Mouse (Mus musculus): ENCODE measurements around the gene Dync1i1. TPM values are rescaled to one million over a fixed set of nuclear protein-coding genes. Genes with fewer than 3 reads are reported as not detected.
A peak's percentile ranks its signal among the peaks of the same experiment; 100 is the strongest.

Dync1i1 gene
- polyA plus RNA-seq, 1 experiment from 2014 or later: 4.0 TPM

- Histone ChIP-seq H3K4me1 (peaks cover 12% of the 10 kb centered on the region), H3K4me3 (no peak overlapping the region), H3K27ac (replicated peaks) (no peak overlapping the region), H3K36me3 (replicated peaks) (no peaks in the 10 kb centered on the region), H3K9me3 (no peaks in the 10 kb centered on the region), H3K27me3 (replicated peaks; ENCODE audit: low read depth, poor library complexity, severe bottlenecking) (no peaks in the 10 kb centered on the region)
- WGBS: 82% methylated on average over 4 of the region's 4 CpGs
- no peak for DNase-seq (ENCODE audit: low spot score)
Observed at GRCm38 (mm10) chr6:5960728-5961127, 235.3 kb downstream of the Dync1i1 start.

GRCm38 (mm10) chr6:5961960-5962359 lies 236.5 kb downstream of the Dync1i1 start:
- Histone ChIP-seq H3K36me3 (replicated peaks) (no peaks in the 10 kb centered on the region), H3K4me1 (no peaks in the 10 kb centered on the region), H3K27me3 (replicated peaks; ENCODE audit: low read depth, poor library complexity, severe bottlenecking) (no peaks in the 10 kb centered on the region), H3K9me3 (no peaks in the 10 kb centered on the region), H3K27ac (replicated peaks) (no peak overlapping the region), H3K4me3 (no peak overlapping the region)
- 89% methylated on average over 3 of the region's 3 CpGs for WGBS
- no peak for DNase-seq (ENCODE audit: low spot score)

GRCm38 (mm10) chr6:5966376-5966775 lies 240.9 kb downstream of the Dync1i1 start:
- H3K4me1 ChIP-seq: no peaks in the 10 kb centered on the region
- no peaks in the 10 kb centered on the region for H3K9me3 ChIP-seq

GRCm38 (mm10) chr6:5966806-5967445 lies 241.5 kb downstream of the Dync1i1 start:
- Histone ChIP-seq H3K27ac (replicated peaks) (no peak overlapping the region), H3K4me1 (no peaks in the 10 kb centered on the region), H3K9me3 (no peaks in the 10 kb centered on the region), H3K27me3 (replicated peaks; ENCODE audit: low read depth, poor library complexity, severe bottlenecking) (no peaks in the 10 kb centered on the region), H3K4me3 (no peak overlapping the region), H3K36me3 (replicated peaks) (no peaks in the 10 kb centered on the region)
- DNase-seq (ENCODE audit: low spot score): no peak
- WGBS: 80% methylated on average over 8 of the region's 8 CpGs

More at GRCm38 (mm10) chr6:5966376-5966775, 240.9 kb downstream of the Dync1i1 start:
- Histone ChIP-seq H3K4me3 (no peak overlapping the region), H3K36me3 (replicated peaks) (no peaks in the 10 kb centered on the region), H3K27me3 (replicated peaks; ENCODE audit: low read depth, poor library complexity, severe bottlenecking) (no peaks in the 10 kb centered on the region), H3K27ac (replicated peaks) (no peak overlapping the region)
- WGBS: 91% methylated on average over 7 of the region's 7 CpGs
- no peak for DNase-seq (ENCODE audit: low spot score)

GRCm38 (mm10) chr6:5967545-5967944 lies 242.1 kb downstream of the Dync1i1 start:
- 76% methylated on average over 4 of the region's 4 CpGs for WGBS
- no peak for DNase-seq (ENCODE audit: low spot score)
- H3K4me1 ChIP-seq: no peaks in the 10 kb centered on the region

GRCm38 (mm10) chr6:5969613-5970012 lies 244.2 kb downstream of the Dync1i1 start:
- no peak overlapping the region for H3K4me3 ChIP-seq
- DNase-seq (ENCODE audit: low spot score): no peak
- 88% methylated on average over 8 of the region's 8 CpGs for WGBS
- H3K9me3 ChIP-seq: no peaks in the 10 kb centered on the region
- H3K4me1 ChIP-seq: no peaks in the 10 kb centered on the region
- no peak overlapping the region for H3K27ac ChIP-seq (replicated peaks)
- H3K27me3 ChIP-seq (replicated peaks; ENCODE audit: low read depth, poor library complexity, severe bottlenecking): no peaks in the 10 kb centered on the region
- H3K36me3 ChIP-seq (replicated peaks): no peaks in the 10 kb centered on the region

More at GRCm38 (mm10) chr6:5967545-5967944, 242.1 kb downstream of the Dync1i1 start:
- Histone ChIP-seq H3K36me3 (replicated peaks) (no peaks in the 10 kb centered on the region), H3K27ac (replicated peaks) (no peak overlapping the region), H3K4me3 (no peak overlapping the region), H3K27me3 (replicated peaks; ENCODE audit: low read depth, poor library complexity, severe bottlenecking) (no peaks in the 10 kb centered on the region), H3K9me3 (no peaks in the 10 kb centered on the region)

GRCm38 (mm10) chr6:5976241-5976640 lies 250.8 kb downstream of the Dync1i1 start:
- 56% methylated on average over 4 of the region's 4 CpGs for WGBS
- no peaks in the 10 kb centered on the region for H3K36me3 ChIP-seq (replicated peaks)
- H3K4me1 ChIP-seq: peaks cover 17% of the 10 kb centered on the region; the same call in 1 of the 2 replicates
- no peak overlapping the region for H3K27ac ChIP-seq (replicated peaks)
- DNase-seq (ENCODE audit: low spot score): no peak
- no peaks in the 10 kb centered on the region for H3K9me3 ChIP-seq
- H3K4me3 ChIP-seq: no peak overlapping the region
- H3K27me3 ChIP-seq (replicated peaks; ENCODE audit: low read depth, poor library complexity, severe bottlenecking): no peaks in the 10 kb centered on the region

- Histone ChIP-seq H3K9me3 (no peaks in the 10 kb centered on the region), H3K36me3 (replicated peaks) (no peaks in the 10 kb centered on the region), H3K4me3 (no peak overlapping the region), H3K27ac (replicated peaks) (peak overlapping the region; percentile 66; the same call in 1 of the 2 replicates), H3K27me3 (replicated peaks; ENCODE audit: low read depth, poor library complexity, severe bottlenecking) (no peaks in the 10 kb centered on the region), H3K4me1 (peaks cover 17% of the 10 kb centered on the region; the same call in 1 of the 2 replicates)
- WGBS: 52% methylated on average over 15 of the region's 15 CpGs
- peak; percentile 32 for DNase-seq (ENCODE audit: low spot score)
Observed at GRCm38 (mm10) chr6:5977238-5977920, 251.9 kb downstream of the Dync1i1 start.

- peaks cover 15% of the 10 kb centered on the region for H3K4me1 ChIP-seq
- WGBS: 70% methylated on average over 6 of the region's 6 CpGs
- no peaks in the 10 kb centered on the region for H3K9me3 ChIP-seq
- H3K27me3 ChIP-seq (replicated peaks; ENCODE audit: low read depth, poor library complexity, severe bottlenecking): no peaks in the 10 kb centered on the region
- H3K36me3 ChIP-seq (replicated peaks): no peaks in the 10 kb centered on the region
- DNase-seq (ENCODE audit: low spot score): no peak
- H3K27ac ChIP-seq (replicated peaks): no peak overlapping the region
- no peak overlapping the region for H3K4me3 ChIP-seq
Observed at GRCm38 (mm10) chr6:5991243-5991642, 265.8 kb downstream of the Dync1i1 start.

- no peak for DNase-seq (ENCODE audit: low spot score)
- Histone ChIP-seq H3K4me3 (no peak overlapping the region), H3K4me1 (peaks cover 15% of the 10 kb centered on the region), H3K27ac (replicated peaks) (no peak overlapping the region), H3K9me3 (no peaks in the 10 kb centered on the region), H3K36me3 (replicated peaks) (no peaks in the 10 kb centered on the region), H3K27me3 (replicated peaks; ENCODE audit: low read depth, poor library complexity, severe bottlenecking) (0 out of 2 replicates have a peak, but pooled peaks cover 4% of the 10 kb centered on the region)
- whole genome bisulfite sequencing: 61% methylated on average over 25 of the region's 25 CpGs
Observed at GRCm38 (mm10) chr6:5991817-5992755, 266.6 kb downstream of the Dync1i1 start.

GRCm38 (mm10) chr6:5993056-5993455 lies 267.6 kb downstream of the Dync1i1 start:
- H3K36me3 ChIP-seq (replicated peaks): no peaks in the 10 kb centered on the region
- no peaks in the 10 kb centered on the region for H3K9me3 ChIP-seq
- H3K27ac ChIP-seq (replicated peaks): no peak overlapping the region
- DNase-seq (ENCODE audit: low spot score): no peak
- 47% methylated on average over 7 of the region's 7 CpGs for WGBS
- H3K4me3 ChIP-seq: no peak overlapping the region
- 0 out of 2 replicates have a peak, but pooled peaks cover 4% of the 10 kb centered on the region for H3K27me3 ChIP-seq (replicated peaks; ENCODE audit: low read depth, poor library complexity, severe bottlenecking)
- H3K4me1 ChIP-seq: peaks cover 15% of the 10 kb centered on the region

- DNase-seq (ENCODE audit: low spot score): no peak
- Histone ChIP-seq H3K9me3 (no peaks in the 10 kb centered on the region), H3K27me3 (replicated peaks; ENCODE audit: low read depth, poor library complexity, severe bottlenecking) (0 out of 2 replicates have a peak, but pooled peaks cover 4% of the 10 kb centered on the region), H3K36me3 (replicated peaks) (no peaks in the 10 kb centered on the region), H3K4me1 (peaks cover 1% of the 10 kb centered on the region; the same call in 1 of the 2 replicates), H3K27ac (replicated peaks) (no peak overlapping the region), H3K4me3 (no peak overlapping the region)
- 79% methylated on average over 6 of the region's 6 CpGs for WGBS
Observed at GRCm38 (mm10) chr6:5997535-5997934, 272.1 kb downstream of the Dync1i1 start.
